Mouse (Mus musculus): ENCODE results near the gene Rasal3.

The Rasal3 gene

DNA sequence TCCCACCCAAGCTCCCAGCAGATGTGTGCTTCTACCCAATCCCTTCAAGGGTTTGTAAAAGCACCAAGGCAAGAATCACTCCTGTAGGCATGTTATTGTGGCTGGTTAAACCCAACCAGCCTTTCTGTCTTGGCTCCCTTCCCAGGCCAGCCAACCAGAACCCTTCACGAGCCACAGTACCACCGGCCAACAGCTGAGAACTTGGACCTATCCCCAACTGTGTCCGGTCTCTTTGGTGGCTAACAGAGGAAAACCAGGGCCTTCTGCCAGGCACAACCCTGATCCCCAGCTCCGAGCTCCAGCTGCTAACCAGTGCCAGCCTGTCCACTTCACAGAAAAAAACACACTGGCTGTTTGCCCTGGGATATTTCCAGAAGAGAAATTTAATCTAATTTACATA lies 49.7 kb downstream of the Rasal3 start:
- no peak for DNase-seq

DNA sequence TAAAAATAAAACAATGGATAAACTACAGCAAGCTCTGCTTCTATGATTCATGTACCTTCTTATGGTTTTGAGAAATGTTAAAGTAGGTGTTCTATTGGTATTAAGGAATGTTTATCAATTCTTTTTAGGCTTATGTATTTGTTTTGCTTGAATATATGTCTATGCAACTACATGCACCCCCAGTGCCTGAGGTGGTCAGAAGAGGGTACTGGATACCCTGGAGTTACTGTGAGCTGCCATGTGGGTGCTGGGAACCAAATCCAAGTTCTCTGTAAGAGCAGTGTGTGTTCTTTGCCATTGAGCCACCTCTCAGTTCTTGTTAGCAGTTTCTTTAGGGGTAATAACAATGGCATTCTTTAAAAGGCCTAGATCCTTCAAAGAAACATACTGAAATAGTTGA lies 51.7 kb downstream of the Rasal3 start:
- DNase-seq: no peak

DNA sequence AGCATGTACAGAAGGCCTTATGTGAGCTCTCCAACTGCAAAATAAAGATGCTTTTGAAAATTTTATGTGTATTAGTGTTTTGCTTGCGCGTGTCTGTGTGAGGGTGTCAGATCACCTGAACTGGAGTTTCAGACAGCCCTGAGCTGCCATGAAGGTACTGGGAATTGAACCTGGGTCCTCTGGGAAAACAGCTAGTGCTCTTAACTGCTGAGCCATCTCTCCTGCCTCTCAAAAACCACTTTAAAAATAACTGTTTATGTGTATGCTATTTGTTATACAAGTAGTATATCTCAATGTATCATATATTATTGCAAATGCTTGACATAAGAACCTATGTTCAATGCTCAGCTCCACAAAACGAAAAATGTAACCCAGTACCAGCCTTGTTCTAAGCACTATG lies 52.1 kb downstream of the Rasal3 start:
- DNase-seq: no peak

DNA sequence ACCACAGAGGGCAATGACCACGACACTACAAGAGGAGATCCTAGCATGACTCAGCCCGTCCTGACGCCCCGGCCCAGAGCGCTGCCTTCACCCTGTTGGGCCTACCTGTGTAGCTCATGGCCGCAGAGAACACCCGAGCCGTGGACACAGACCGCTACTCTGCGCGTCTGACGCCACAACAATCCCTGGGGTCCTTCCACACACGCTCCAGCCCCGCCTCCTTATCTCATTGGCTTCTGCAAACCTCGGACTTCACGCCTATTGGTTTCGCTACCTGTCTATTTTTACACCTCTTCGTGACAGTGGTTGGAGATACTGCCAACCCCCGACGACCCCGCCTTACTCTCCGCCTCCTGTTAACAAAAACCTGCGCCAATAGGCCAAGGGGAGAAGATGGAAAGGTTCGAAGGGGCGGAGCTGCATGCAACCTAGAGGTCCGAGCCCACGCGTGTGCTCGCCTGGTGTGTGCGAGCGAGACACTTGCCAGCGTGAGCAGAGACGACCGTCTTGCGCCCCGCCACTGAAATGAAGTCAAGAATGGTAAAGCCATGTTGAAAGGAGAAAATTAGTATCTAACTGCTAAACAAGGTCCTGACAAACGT lies 52.9 kb downstream of the Rasal3 start, which contains the start of gene Akap8l:
TSS of gene Akap8l (minus strand) at position 226 of the 602 bp plus-strand sequence.
- DNase-seq: peak; percentile 97

DNA sequence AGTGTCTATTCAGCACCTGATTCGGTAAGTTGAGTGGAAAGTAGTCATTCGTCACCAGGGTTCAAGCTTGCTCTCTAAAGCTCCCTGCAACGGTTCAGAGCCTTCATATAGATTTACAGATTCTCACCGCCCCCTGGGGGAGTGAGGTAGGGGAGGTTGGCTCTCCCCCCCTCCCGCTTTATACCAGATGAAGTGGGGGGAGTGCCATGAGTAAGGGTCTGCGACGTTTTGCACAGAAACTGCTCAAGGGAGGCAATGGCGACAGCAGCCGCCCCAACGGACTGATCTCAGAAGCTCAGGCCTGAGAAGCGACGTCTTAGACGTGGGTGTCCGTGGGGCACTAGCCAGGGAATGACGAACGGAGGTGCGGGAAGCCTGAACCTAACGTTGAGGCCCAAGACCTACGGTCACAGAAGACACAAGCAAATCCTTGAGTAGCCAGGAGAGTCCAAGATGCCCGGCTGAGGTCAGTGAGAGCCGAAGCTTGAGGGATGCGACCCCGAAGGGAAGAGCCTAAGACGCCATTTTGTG lies 53.5 kb downstream of the Rasal3 start:
- DNase-seq: no peak

DNA sequence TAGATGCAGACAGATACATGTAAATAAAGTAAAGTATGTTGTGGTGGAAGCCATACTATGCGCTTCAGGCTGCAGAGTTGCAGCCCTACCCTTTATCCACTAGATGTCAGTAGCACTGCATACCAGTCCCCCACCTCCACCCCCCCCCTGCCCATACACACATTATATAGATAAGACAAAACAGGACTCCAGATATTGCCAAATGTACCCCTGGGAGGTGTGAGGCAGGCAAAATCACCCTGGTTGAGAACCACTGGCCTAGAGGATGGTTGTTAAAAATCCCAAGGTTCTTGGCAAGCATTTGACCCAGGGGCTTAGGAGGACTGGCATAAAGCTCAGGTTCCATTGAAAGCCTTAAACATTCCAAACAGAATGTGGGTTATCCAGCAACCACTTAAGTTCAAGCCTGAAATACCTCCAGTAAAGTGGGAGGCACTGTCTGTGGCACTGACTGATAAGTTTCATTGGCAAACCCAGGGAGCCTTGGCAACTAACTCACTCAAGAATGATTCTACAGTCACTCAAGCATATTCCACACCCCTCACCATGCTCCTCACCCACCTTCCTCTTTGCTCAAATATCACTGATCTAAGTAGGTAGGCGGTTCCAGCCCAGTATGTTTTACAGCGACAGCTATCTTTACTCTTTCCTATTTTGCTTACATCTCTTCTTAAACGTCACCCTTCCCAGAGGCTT lies 54.2 kb downstream of the Rasal3 start:
- peak; percentile 38 for DNase-seq

DNA sequence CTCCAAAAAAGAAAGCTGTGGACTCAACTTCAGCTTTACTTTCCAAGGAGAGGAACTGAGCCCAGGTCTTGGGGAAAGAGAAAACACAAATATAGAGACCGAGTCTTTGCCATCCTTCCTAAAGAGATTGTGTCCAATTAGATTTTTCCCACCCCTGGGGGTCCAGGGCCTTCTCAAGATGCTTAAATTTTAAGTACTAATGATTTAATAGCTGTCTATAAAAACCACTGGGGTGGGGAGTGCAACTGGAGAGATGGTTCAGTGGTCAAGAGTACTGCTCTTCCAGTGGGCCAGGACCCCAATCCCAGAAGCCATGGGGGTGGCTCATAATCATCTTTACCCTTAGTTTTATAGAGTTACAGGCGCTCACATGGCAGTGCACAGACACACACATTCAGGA lies 55.0 kb downstream of the Rasal3 start:
- no peak for DNase-seq

DNA sequence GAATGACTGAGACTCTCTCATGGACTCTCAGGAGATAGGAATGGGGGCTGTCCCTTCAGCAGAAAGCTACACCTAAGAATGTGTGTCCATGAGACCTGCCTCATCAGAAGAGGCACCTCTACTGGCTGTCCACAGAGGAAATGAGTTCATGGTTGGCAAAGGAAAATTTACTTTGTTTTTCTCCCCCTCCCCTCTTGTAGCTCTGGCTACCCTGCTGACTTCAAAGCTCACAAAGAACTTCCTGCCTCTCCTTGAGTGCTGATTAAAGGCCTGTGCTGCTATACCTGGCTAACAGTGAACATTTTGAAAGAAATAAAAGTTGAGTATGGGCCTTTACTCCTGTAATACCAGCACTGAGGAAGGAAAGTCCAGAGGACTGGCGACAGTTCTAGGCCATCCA lies 62.3 kb downstream of the Rasal3 start:
- DNase-seq: no peak

All from lung, postnatal 14 days (tissue).